Mouse (Mus musculus) intestine, postnatal 0 days (tissue): ENCODE data around the gene Enoph1. TPM values are rescaled to one million over a fixed set of nuclear protein-coding genes. Genes with fewer than 3 reads are reported as not detected.

Source experiments
- ATAC-seq: fragments of 200-750 bp; cut with Nextera tagmentation; 2 replicates; pipeline ENCODE4 v1.8.0; 2017; ENCODE audit warnings: mild to moderate bottlenecking, moderate TSS enrichment, moderate library complexity
- H3K27ac ChIP-seq: fragments of 300-500 bp; sonication (generic); 2 replicates; pipeline ENCODE4 v1.5.1; 2014; ENCODE audit warnings: mild to moderate bottlenecking, low read depth, low read length, moderate library complexity
- H3K27me3 ChIP-seq: fragments of 300-500 bp; sonication (generic); replicated peaks from 2 replicates; pipeline ENCODE4 v1.6.1; 2014; ENCODE audit warnings: low read length, mixed read lengths; ENCODE audit not compliant: control insufficient read depth, insufficient read depth
- H3K36me3 ChIP-seq: fragments of 300-500 bp; sonication (generic); 2 replicates; pipeline ENCODE4 v1.6.1; 2014; ENCODE audit warnings: mild to moderate bottlenecking, moderate library complexity; ENCODE audit not compliant: control insufficient read depth, insufficient read depth
- H3K4me1 ChIP-seq: fragments of 300-500 bp; sonication (generic); replicated peaks from 2 replicates; pipeline ENCODE4 v1.6.1; 2014; ENCODE audit warnings: antibody characterized with exemption, low read length, mixed read lengths; ENCODE audit not compliant: control insufficient read depth, insufficient read depth
- H3K4me2 ChIP-seq: fragments of 300-500 bp; sonication (generic); replicated peaks from 2 replicates; pipeline ENCODE4 v1.6.1; 2014; ENCODE audit warnings: low read depth, mild to moderate bottlenecking, moderate library complexity
- H3K4me3 ChIP-seq: fragments of 300-500 bp; sonication (generic); 2 replicates; pipeline ENCODE4 v1.5.1; 2014; ENCODE audit warnings: low read depth, low read length
- H3K9ac ChIP-seq: fragments of 300-500 bp; sonication (generic); 2 replicates; pipeline ENCODE4 v1.6.1; 2014; ENCODE audit warnings: mild to moderate bottlenecking, low read depth, low read length
- H3K9me3 ChIP-seq: fragments of 300-500 bp; sonication (generic); 2 replicates; pipeline ENCODE4 v1.6.1; 2016; ENCODE audit warnings: mixed run types; ENCODE audit not compliant: control insufficient read depth
- CTCF ChIP-seq: sonication (generic); IDR thresholded peaks from 2 replicates; pipeline ENCODE4 v1.5.1; 2016; ENCODE audit warnings: low read depth, mild to moderate bottlenecking, control low read depth, antibody characterized with exemption, moderate library complexity
- WGBS: fragments of 180-500 bp; shearing (Covaris S2); extraction: QIAGEN DNeasy Blood & Tissue Kit; methylation state at CpG from one replicate; pipeline ENCODE4 v1.1.7; 2014; 5-methylcytosine and 5-hydroxymethylcytosine counted together
- polyA plus RNA-seq: library from polyadenylated mRNA; unstranded; fragments of >200 nt; fragmentation: Nextera tagmentation; extraction: Ambion mirVana; gene quantifications from 2 replicates; pipeline ENCODE4 v1.2.1, GENCODE M21; 2015

Gene Enoph1
- polyA plus RNA-seq, 1 experiment from 2014 or later: 26.6 TPM

GRCm38 (mm10) chr5:100036681-100037080 lies 3.1 kb upstream of the Enoph1 start:
- Histone ChIP-seq H3K9ac (no peak overlapping the region), H3K9me3 (no peaks in the 10 kb centered on the region), H3K36me3 (peaks cover 28% of the 10 kb centered on the region), H3K27ac (no peak overlapping the region; the same call in 1 of the 2 replicates), H3K4me2 (peak overlapping the region; percentile 99), H3K27me3 (no peaks in the 10 kb centered on the region), H3K4me3 (peak overlapping the region; percentile 99), H3K4me1 (no peaks in the 10 kb centered on the region)
- no peak for TF ChIP-seq CTCF
- WGBS: 9% methylated on average over 7 of the region's 7 CpGs
- ATAC-seq: no peak

GRCm38 (mm10) chr5:100037965-100038713 lies 1.6 kb upstream of the Enoph1 start:
- H3K36me3 ChIP-seq: peaks cover 15% of the 10 kb centered on the region
- no peaks in the 10 kb centered on the region for H3K27me3 ChIP-seq
- H3K9me3 ChIP-seq: no peaks in the 10 kb centered on the region
- under 1% methylated on average over 45 of the region's 45 CpGs for WGBS
- peak; percentile 41 for ATAC-seq
- peak overlapping the region; percentile 95 for H3K9ac ChIP-seq
- peak overlapping the region; percentile 95 for H3K27ac ChIP-seq
- no peak for TF ChIP-seq CTCF
- peaks cover 2% of the 10 kb centered on the region; the same call in 1 of the 2 replicates for H3K4me1 ChIP-seq
- H3K4me3 ChIP-seq: peak overlapping the region; percentile 99
- peak overlapping the region; percentile 99 for H3K4me2 ChIP-seq

DNA sequence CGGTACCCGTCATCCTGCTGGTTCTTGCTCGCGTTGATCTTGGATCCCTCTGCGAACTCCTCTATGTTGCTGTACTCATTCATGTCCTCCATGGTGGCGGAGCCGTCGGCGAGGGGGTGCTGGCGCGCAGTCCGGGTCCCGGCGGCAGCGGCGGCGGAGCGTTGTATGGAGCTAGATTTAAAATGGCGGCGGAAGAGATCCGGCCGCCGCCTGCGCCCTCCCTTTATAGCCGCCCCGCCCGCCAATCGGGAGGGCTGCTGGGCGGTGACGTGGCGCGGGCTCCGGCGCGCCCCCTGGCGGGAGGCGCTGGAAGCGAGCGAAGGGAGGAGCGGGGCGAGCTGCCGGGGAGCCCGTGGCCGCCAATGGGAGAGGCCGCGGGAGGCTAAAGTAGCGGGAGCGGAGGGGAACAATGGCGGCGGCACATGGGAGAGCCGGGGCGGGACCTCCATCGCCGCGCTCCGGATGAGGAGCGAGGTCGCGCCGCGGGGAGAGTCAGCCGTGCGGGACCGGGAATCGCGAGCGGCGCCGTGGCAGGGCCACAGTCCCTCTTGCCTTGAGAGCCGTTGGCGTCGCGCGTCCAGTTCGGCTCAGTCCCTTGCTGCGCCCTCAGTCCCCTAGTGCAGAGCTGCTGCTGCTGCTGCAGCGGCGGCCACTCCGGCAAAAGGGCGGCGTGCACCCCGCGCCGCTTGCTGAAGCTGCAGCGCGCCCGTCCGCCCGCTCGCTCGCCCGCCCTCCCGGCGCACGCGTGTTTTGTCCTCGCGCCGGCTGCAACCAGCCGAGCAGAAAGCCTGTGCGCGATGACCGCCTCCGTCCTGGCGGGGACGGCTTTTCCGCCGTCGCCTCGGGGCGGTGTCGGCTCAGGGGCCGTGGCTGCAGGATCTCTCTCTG lies 827 bp upstream of the Enoph1 start:
- peak overlapping the region; percentile 99 for H3K4me2 ChIP-seq
- peaks cover 2% of the 10 kb centered on the region; the same call in 1 of the 2 replicates for H3K4me1 ChIP-seq
- peak overlapping the region; percentile 95 for H3K9ac ChIP-seq
- WGBS: under 1% methylated on average over 88 of the region's 113 CpGs
- H3K36me3 ChIP-seq: peaks cover 11% of the 10 kb centered on the region; the same call in 1 of the 2 replicates
- peak; percentile 99 for TF ChIP-seq CTCF
- no peaks in the 10 kb centered on the region for H3K9me3 ChIP-seq
- peak; percentile 69 for ATAC-seq
- peak overlapping the region; percentile 95 for H3K27ac ChIP-seq
- H3K4me3 ChIP-seq: peak overlapping the region; percentile 99
- H3K27me3 ChIP-seq: no peaks in the 10 kb centered on the region

- TF ChIP-seq CTCF: no peak; the same call in 1 of the 2 replicates
- ATAC-seq: no peak
- peak overlapping the region; percentile 99 for H3K4me3 ChIP-seq
Measured at GRCm38 (mm10) chr5:100040281-100040784, 548 bp downstream of the Enoph1 start.

DNA sequence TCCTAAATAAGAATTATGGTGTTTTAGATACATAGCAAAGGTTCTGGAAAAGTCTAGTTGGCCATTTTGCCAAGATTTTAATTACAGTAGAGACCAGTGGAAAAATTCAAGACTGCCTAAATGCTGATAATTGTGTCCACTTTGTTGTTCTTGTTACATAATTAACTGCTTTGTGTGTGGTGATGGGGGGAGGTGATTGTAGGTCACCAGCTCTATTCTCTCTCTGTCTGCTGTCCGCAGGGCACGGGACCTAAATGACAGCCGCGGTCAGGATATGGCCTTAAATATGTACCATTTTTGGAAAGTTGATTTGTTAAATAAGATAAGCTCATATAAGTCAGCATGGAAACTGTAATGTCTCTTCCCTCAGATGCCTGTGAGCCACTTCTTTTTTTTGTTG lies 1.5 kb downstream of the Enoph1 start:
- peak overlapping the region; percentile 99 for H3K4me2 ChIP-seq
- H3K27ac ChIP-seq: no peak overlapping the region
- H3K9ac ChIP-seq: 0 out of 2 replicates have a peak overlapping the region, but pooled peaks have one; percentile 17
- no peaks in the 10 kb centered on the region for H3K27me3 ChIP-seq
- peaks cover 4% of the 10 kb centered on the region; the same call in 1 of the 2 replicates for H3K36me3 ChIP-seq
- H3K4me1 ChIP-seq: peaks cover 2% of the 10 kb centered on the region; the same call in 1 of the 2 replicates
- H3K4me3 ChIP-seq: no peak overlapping the region
- H3K9me3 ChIP-seq: no peaks in the 10 kb centered on the region
- no peak for TF ChIP-seq CTCF
- WGBS: 69% methylated on average over 4 of the region's 4 CpGs
- ATAC-seq: no peak

More at GRCm38 (mm10) chr5:100040281-100040784, 548 bp downstream of the Enoph1 start:
- no peaks in the 10 kb centered on the region for H3K27me3 ChIP-seq
- WGBS: 2% methylated on average over 19 of the region's 19 CpGs
- H3K9me3 ChIP-seq: no peaks in the 10 kb centered on the region
- H3K4me2 ChIP-seq: peak overlapping the region; percentile 99
- peaks cover 2% of the 10 kb centered on the region; the same call in 1 of the 2 replicates for H3K4me1 ChIP-seq
- peaks cover 4% of the 10 kb centered on the region; the same call in 1 of the 2 replicates for H3K36me3 ChIP-seq
- H3K27ac ChIP-seq: peak overlapping the region; percentile 95
- peak overlapping the region; percentile 95 for H3K9ac ChIP-seq
